Mouse (Mus musculus): ENCODE data around the gene Bmt2. TPM values are rescaled to one million over a fixed set of nuclear protein-coding genes. Genes with fewer than 3 reads are reported as not detected.

The Bmt2 gene
- 10 to 100 TPM; 25.7 to 27.9 TPM for total RNA-seq (2021)
- long read RNA-seq, experiment 1, full-length matches to known transcripts: 34 of 40 reads
- long read RNA-seq, experiment 1, partial matches to known transcripts: 3 of 40 reads
- long read RNA-seq, experiment 1, other reads (novel, unspliced or antisense): 3 of 40 reads
- long read RNA-seq, experiment 2, full-length matches to known transcripts: 27 of 31 reads
- long read RNA-seq, experiment 2, partial matches to known transcripts: 2 of 31 reads
- long read RNA-seq, experiment 2, other reads (novel, unspliced or antisense): 2 of 31 reads

- intact Hi-C loops (cut with DNase I): loop anchor here (5.0 kb wide), 2 partner anchors 71 to 159 kb away; partner anchors contain the start of genes Gpr85 and Tmem168
- peak; percentile 99 for DNase-seq (ENCODE audit: low spot score in 2 of 2)
Measured at GRCm38 (mm10) chr6:13677818-13678282, at the start of gene Bmt2. Gene Bmt2 (minus strand): TSS chr6:13677966.

GRCm38 (mm10) chr6:13722166-13722565 lies 44.4 kb upstream of the Bmt2 start:
- intact Hi-C loops (cut with DNase I): no loop called here
- no peak for DNase-seq (ENCODE audit: low spot score in 2 of 2)

GRCm38 (mm10) chr6:13714867-13715266 lies 37.1 kb upstream of the Bmt2 start:
- intact Hi-C loops (cut with DNase I): no loop called here
- no peak for DNase-seq (ENCODE audit: low spot score in 2 of 2)

- DNase-seq (ENCODE audit: low spot score in 2 of 2): no peak
- intact Hi-C loops (cut with DNase I): no loop called here
Measured at GRCm38 (mm10) chr6:13696882-13697281, 19.1 kb upstream of the Bmt2 start.

- intact Hi-C loops (cut with DNase I): no loop called here
- DNase-seq (ENCODE audit: low spot score in 2 of 2): no peak
Measured at GRCm38 (mm10) chr6:13695103-13695845, 17.5 kb upstream of the Bmt2 start.

- DNase-seq (ENCODE audit: low spot score in 2 of 2): no peak
- intact Hi-C loops (cut with DNase I): no loop called here
Measured at GRCm38 (mm10) chr6:13691657-13692294, 14.0 kb upstream of the Bmt2 start.

- intact Hi-C loops (cut with DNase I): no loop called here
Measured at GRCm38 (mm10) chr6:13690398-13690797, 12.6 kb upstream of the Bmt2 start.

GRCm38 (mm10) chr6:13683929-13684595 lies 6.3 kb upstream of the Bmt2 start:
- intact Hi-C loops (cut with DNase I): no loop called here
- DNase-seq (ENCODE audit: low spot score in 2 of 2): no peak

More at GRCm38 (mm10) chr6:13690398-13690797, 12.6 kb upstream of the Bmt2 start:
- DNase-seq (ENCODE audit: low spot score in 2 of 2): no peak

- intact Hi-C loops (cut with DNase I): loop anchor here (5.0 kb wide), 2 partner anchors 71 to 159 kb away; partner anchors contain the start of genes Gpr85 and Tmem168
- no peak for DNase-seq (ENCODE audit: low spot score in 2 of 2)
Measured at GRCm38 (mm10) chr6:13678349-13678748, 583 bp upstream of the Bmt2 start.

- intact Hi-C loops (cut with DNase I): loop anchor here (5.0 kb wide), 2 partner anchors 70 to 160 kb away; partner anchors contain the start of genes Gpr85 and Tmem168
- DNase-seq (ENCODE audit: low spot score in 2 of 2): peak; percentile 39 to 51
Measured at GRCm38 (mm10) chr6:13677141-13677761, 515 bp downstream of the Bmt2 start.

GRCm38 (mm10) chr6:13676196-13676595 lies 1.6 kb downstream of the Bmt2 start:
- no peak for DNase-seq (ENCODE audit: low spot score in 2 of 2)
- intact Hi-C loops (cut with DNase I): loop anchor here (5.0 kb wide), 2 partner anchors 69 to 161 kb away; partner anchors contain the start of genes Gpr85 and Tmem168

- intact Hi-C loops (cut with DNase I): loop anchor here (5.0 kb wide), 2 partner anchors 67 to 163 kb away; partner anchors contain the start of genes Gpr85 and Tmem168
- no peak for DNase-seq (ENCODE audit: low spot score in 2 of 2)
Measured at GRCm38 (mm10) chr6:13674600-13675305, 3.0 kb downstream of the Bmt2 start.

- intact Hi-C loops (cut with DNase I): no loop called here
Measured at GRCm38 (mm10) chr6:13665646-13666045, 12.1 kb downstream of the Bmt2 start.

GRCm38 (mm10) chr6:13658016-13658415 lies 19.8 kb downstream of the Bmt2 start:
- no peak for DNase-seq (ENCODE audit: low spot score in 2 of 2)
- intact Hi-C loops (cut with DNase I): no loop called here

More at GRCm38 (mm10) chr6:13665646-13666045, 12.1 kb downstream of the Bmt2 start:
- DNase-seq (ENCODE audit: low spot score in 2 of 2): no peak

GRCm38 (mm10) chr6:13654081-13654480 lies 23.7 kb downstream of the Bmt2 start:
- intact Hi-C loops (cut with DNase I): no loop called here
- DNase-seq (ENCODE audit: low spot score in 2 of 2): no peak

GRCm38 (mm10) chr6:13652284-13652683 lies 25.5 kb downstream of the Bmt2 start:
- no peak for DNase-seq (ENCODE audit: low spot score in 2 of 2)
- intact Hi-C loops (cut with DNase I): no loop called here

- intact Hi-C loops (cut with DNase I): no loop called here
- DNase-seq (ENCODE audit: low spot score in 2 of 2): no peak
Measured at GRCm38 (mm10) chr6:13650854-13651253, 26.9 kb downstream of the Bmt2 start.

GRCm38 (mm10) chr6:13648305-13648704 lies 29.5 kb downstream of the Bmt2 start:
- intact Hi-C loops (cut with DNase I): no loop called here
- DNase-seq (ENCODE audit: low spot score in 2 of 2): no peak

All from left cerebral cortex, postnatal 14 days (tissue).